Mouse (Mus musculus): ENCODE measurements around the gene Pogz. TPM values are rescaled to one million over a fixed set of nuclear protein-coding genes. Genes with fewer than 3 reads are reported as not detected.

The Pogz gene
- total and polyA plus RNA-seq, 2 experiments = 6.3 to 9.9 TPM

Other genes starting within 250 kb of the Pogz start
- not detected in 2 replicates for gene Gm10972, start 194.5 kb upstream of the Pogz start, total RNA-seq (2014; rRNA removed)
- not detected in 2 replicates for gene Gm10972, start 194.5 kb upstream of the Pogz start, polyA plus RNA-seq (2012; rRNA removed)
- gene Tuft1, start 178.7 kb upstream of the Pogz start, total RNA-seq (2014; rRNA removed) = 2.1 and 2.6 TPM in 2 replicates
- gene Tuft1, start 178.7 kb upstream of the Pogz start, polyA plus RNA-seq (2012; rRNA removed) = 2.6 and 7.3 TPM in 2 replicates
- gene Selenbp2, start 144.0 kb upstream of the Pogz start, total RNA-seq (2014; rRNA removed) = 57.4 and 86.2 TPM in 2 replicates
- 24.5 and 148 TPM in 2 replicates for gene Selenbp2, start 144.0 kb upstream of the Pogz start, polyA plus RNA-seq (2012; rRNA removed)
- 7.6 and 9.2 TPM in 2 replicates for gene Cgn, start 51.1 kb upstream of the Pogz start, total RNA-seq (2014; rRNA removed)
- 7.3 and 7.4 TPM in 2 replicates for gene Cgn, start 51.1 kb upstream of the Pogz start, polyA plus RNA-seq (2012; rRNA removed)
- 246 and 264 TPM in 2 replicates for gene Psmb4, start 49.4 kb downstream of the Pogz start, total RNA-seq (2014; rRNA removed)
- 266 and 271 TPM in 2 replicates for gene Psmb4, start 49.4 kb downstream of the Pogz start, polyA plus RNA-seq (2012; rRNA removed)
- 631 and 642 TPM in 2 replicates for gene Selenbp1, start 95.5 kb downstream of the Pogz start, total RNA-seq (2014; rRNA removed)
- gene Selenbp1, start 95.5 kb downstream of the Pogz start, polyA plus RNA-seq (2012; rRNA removed) = 641 and 744 TPM in 2 replicates
- 6.4 and 7.0 TPM in 2 replicates for gene Rfx5, start 116.5 kb downstream of the Pogz start, total RNA-seq (2014; rRNA removed)
- 6.0 and 7.1 TPM in 2 replicates for gene Rfx5, start 116.5 kb downstream of the Pogz start, polyA plus RNA-seq (2012; rRNA removed)
- 26.5 and 30.8 TPM in 2 replicates for gene Pi4kb, start 137.2 kb downstream of the Pogz start, total RNA-seq (2014; rRNA removed)
- 25.3 and 26.0 TPM in 2 replicates for gene Pi4kb, start 137.2 kb downstream of the Pogz start, polyA plus RNA-seq (2012; rRNA removed)
- 2.1 and 3.2 TPM in 2 replicates for gene Zfp687, start 177.9 kb downstream of the Pogz start, total RNA-seq (2014; rRNA removed)
- gene Zfp687, start 177.9 kb downstream of the Pogz start, polyA plus RNA-seq (2012; rRNA removed) = 6.8 and 8.8 TPM in 2 replicates
- gene Psmd4, start 205.0 kb downstream of the Pogz start, total RNA-seq (2014; rRNA removed) = 140 and 156 TPM in 2 replicates
- gene Psmd4, start 205.0 kb downstream of the Pogz start, polyA plus RNA-seq (2012; rRNA removed) = 132 and 134 TPM in 2 replicates